Mouse (Mus musculus): ENCODE results near the gene Map3k10. TPM values are rescaled to one million over a fixed set of nuclear protein-coding genes. Genes with fewer than 3 reads are reported as not detected.
"Not testable (repeated sequence)": the region's sequence is repeated elsewhere in the genome, so short reads cannot be mapped to it uniquely, and the experiment has no call there.

Gene Map3k10
- polyA plus RNA-seq, 1 experiment from 2014 or later, result 8.8 TPM

DNA sequence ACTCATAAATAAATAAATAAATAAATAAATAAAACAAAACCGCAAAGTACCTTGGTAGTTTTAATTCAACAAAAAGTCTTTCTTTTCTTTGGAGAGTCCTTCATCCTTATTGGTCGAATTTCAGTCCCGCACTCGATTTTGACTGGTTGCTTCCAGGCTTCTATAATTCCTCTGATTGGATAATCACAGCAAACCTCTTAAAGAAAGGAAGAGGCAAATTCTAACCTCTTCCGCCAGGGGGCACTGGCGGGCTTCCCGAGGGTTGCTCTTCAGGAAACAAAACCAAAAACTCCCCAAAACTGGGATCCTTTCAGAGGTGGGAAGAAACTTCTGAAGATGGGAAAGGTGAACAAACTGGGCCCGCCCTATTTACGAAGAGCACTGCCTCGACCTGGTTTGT, 23.4 kb downstream of the Map3k10 start:
- H3K4me1 ChIP-seq, result peaks cover 8% of the 10 kb centered on the region
- H3K27me3 ChIP-seq, result peaks cover 48% of the 10 kb centered on the region
- H3K9ac ChIP-seq, result no peak overlapping the region
- ATAC-seq (ENCODE audit: low FRiP score, low read depth), result no peak
- no peak overlapping the region for H3K4me3 ChIP-seq
- H3K9me3 ChIP-seq, result no peaks in the 10 kb centered on the region
- WGBS, result 6% methylated on average over 10 of the region's 10 CpGs
- no peak overlapping the region for H3K27ac ChIP-seq
- H3K4me2 ChIP-seq (replicated peaks), result no peak overlapping the region
- no peaks in the 10 kb centered on the region for H3K36me3 ChIP-seq

GRCm38 (mm10) chr7:27649723-27650122, 24.7 kb downstream of the Map3k10 start:
- Histone ChIP-seq H3K9me3 (no peaks in the 10 kb centered on the region), H3K4me1 (peaks cover 8% of the 10 kb centered on the region), H3K9ac (no peak overlapping the region), H3K4me3 (no peak overlapping the region), H3K4me2 (replicated peaks) (no peak overlapping the region), H3K36me3 (no peaks in the 10 kb centered on the region), H3K27ac (no peak overlapping the region), H3K27me3 (peaks cover 35% of the 10 kb centered on the region)
- 88% methylated on average over 11 of the region's 11 CpGs for WGBS
- ATAC-seq (ENCODE audit: low FRiP score, low read depth), result no peak

DNA sequence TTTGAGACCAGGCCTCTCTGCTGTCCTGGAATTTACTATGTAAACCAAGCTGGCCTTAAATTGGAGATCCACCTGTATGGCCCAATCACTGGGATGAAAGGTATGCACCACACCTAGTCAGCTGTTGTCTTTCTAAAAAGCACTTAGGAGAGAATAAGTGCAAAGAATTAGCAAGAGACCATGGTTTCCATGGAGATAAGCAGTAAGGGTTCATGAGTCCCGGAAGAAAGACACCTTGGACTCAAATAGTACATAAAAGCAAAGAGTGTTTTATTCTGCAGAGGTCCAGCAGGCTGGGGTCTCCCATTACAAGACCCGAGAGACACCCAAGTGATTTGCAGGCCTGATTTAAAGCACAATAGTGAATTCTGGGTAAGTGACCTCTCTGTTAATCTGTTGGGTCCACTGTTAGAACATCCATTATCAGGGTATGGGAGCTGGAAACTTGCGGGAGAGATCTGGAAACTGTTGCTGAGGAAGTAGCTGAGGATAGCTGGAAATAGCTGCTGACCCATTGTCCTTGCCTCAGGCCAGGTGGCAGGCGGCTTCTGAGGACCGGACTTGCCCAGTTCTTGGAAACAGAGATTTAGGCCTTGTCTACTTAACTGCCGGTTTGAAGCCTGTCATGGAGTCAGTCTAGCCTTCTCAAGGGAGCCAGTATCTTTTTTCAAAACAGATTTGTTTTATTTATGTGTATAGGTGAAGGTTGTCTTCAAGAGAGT, 27.0 kb downstream of the Map3k10 start:
- Histone ChIP-seq H3K27ac (no peak overlapping the region), H3K27me3 (peaks cover 13% of the 10 kb centered on the region), H3K4me2 (replicated peaks) (no peak overlapping the region), H3K9me3 (no peaks in the 10 kb centered on the region), H3K4me1 (no peaks in the 10 kb centered on the region), H3K9ac (no peak overlapping the region), H3K4me3 (no peak overlapping the region), H3K36me3 (no peaks in the 10 kb centered on the region)
- WGBS, result 78% methylated on average over 6 of the region's 6 CpGs
- ATAC-seq (ENCODE audit: low FRiP score, low read depth), result no peak

- peaks cover 3% of the 10 kb centered on the region; the same call in 1 of the 2 replicates for H3K27me3 ChIP-seq
- 81% methylated on average over 7 of the region's 7 CpGs for WGBS
- H3K4me2 ChIP-seq (replicated peaks), result no peak overlapping the region
- no peaks in the 10 kb centered on the region for H3K4me1 ChIP-seq
- H3K36me3 ChIP-seq, result no peaks in the 10 kb centered on the region
- no peak overlapping the region for H3K9ac ChIP-seq
- no peaks in the 10 kb centered on the region for H3K9me3 ChIP-seq
- H3K27ac ChIP-seq, result no peak overlapping the region
- ATAC-seq (ENCODE audit: low FRiP score, low read depth), result no peak
- no peak overlapping the region for H3K4me3 ChIP-seq
Measured at GRCm38 (mm10) chr7:27646516-27646915, 27.9 kb downstream of the Map3k10 start.

GRCm38 (mm10) chr7:27644471-27644870, 29.9 kb downstream of the Map3k10 start:
- peaks cover 6% of the 10 kb centered on the region; the same call in 1 of the 2 replicates for H3K36me3 ChIP-seq
- H3K4me1 ChIP-seq, result no peaks in the 10 kb centered on the region
- no peak overlapping the region for H3K4me2 ChIP-seq (replicated peaks)
- no peaks in the 10 kb centered on the region for H3K9me3 ChIP-seq
- H3K4me3 ChIP-seq, result no peak overlapping the region
- 41% methylated on average over 1 of the region's 1 CpGs for WGBS
- no peak overlapping the region for H3K9ac ChIP-seq
- H3K27ac ChIP-seq, result no peak overlapping the region
- no peaks in the 10 kb centered on the region for H3K27me3 ChIP-seq
- no peak for ATAC-seq (ENCODE audit: low FRiP score, low read depth)

DNA sequence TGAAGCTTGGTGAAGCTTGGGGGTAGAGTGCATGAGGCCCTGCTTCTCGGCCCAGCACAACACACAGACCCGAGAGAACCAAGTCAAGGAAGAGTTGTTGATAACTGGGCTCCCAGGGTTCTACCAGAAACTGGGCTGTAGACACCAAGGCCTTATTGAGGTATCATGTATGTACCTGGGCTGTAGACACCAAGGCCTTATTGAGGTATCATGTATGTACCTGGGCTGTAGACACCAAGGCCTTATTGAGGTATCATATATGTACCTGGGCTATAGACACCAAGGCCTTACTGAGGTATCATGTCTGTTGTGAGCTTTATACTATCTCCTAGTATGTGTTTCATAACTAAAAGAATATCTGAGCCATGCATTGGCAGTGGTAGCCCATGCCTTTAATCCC, 39.3 kb downstream of the Map3k10 start:
- not testable (repeated sequence) for H3K4me1 ChIP-seq; ATAC-seq (ENCODE audit: low FRiP score, low read depth); H3K9ac ChIP-seq; H3K27ac ChIP-seq; H3K4me2 ChIP-seq (replicated peaks); H3K9me3 ChIP-seq; H3K4me3 ChIP-seq; H3K27me3 ChIP-seq
- peaks cover 76% of the 10 kb centered on the region for H3K36me3 ChIP-seq
- WGBS, result 98% methylated on average over 2 of the region's 2 CpGs

DNA sequence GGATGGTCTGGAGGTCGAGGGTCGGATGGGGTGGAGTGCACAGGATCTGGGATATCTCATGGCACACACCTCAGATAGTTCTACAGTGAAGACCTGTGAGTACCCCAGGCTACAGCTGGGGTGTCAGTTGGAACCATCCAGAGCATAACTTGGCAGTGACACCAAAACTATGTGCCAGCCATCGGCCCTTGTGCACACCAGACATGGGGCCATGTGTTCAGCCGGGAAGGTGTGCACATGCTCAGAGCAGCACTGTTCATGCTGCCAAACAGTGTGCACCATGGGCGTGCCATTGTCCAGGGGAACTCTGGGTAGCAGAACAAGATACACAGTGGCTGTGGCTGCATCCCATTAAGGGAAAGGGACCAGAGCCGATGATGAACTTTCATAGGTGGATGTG, 39.7 kb downstream of the Map3k10 start:
- no peak overlapping the region for H3K27ac ChIP-seq
- H3K27me3 ChIP-seq, result no peaks in the 10 kb centered on the region
- no peak overlapping the region for H3K4me2 ChIP-seq (replicated peaks)
- H3K9me3 ChIP-seq, result no peaks in the 10 kb centered on the region
- ATAC-seq (ENCODE audit: low FRiP score, low read depth), result no peak
- 91% methylated on average over 6 of the region's 6 CpGs for WGBS
- peaks cover 76% of the 10 kb centered on the region for H3K36me3 ChIP-seq
- H3K4me1 ChIP-seq, result no peaks in the 10 kb centered on the region
- H3K4me3 ChIP-seq, result no peak overlapping the region
- no peak overlapping the region for H3K9ac ChIP-seq

DNA sequence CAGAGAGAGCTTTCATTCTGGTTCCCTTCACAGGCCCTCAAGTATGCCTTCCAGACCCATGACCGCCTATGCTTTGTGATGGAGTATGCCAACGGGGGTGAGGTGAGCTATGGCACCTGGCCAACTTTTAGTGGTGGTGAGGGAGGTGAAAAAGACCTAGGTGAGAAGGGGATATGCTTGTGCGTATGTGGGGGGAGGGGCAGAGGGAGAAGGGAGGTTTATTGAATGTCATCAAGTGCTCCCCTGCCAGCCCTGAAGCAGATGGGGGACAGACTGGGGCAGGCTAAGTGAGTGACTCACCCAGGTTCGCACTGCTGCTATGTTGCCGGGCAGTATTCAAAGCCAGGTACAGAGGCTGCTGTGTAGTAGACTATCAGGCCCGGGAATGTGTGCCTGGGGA, 41.2 kb downstream of the Map3k10 start:
- Histone ChIP-seq H3K4me2 (replicated peaks) (no peak overlapping the region), H3K27ac (no peak overlapping the region), H3K9ac (no peak overlapping the region), H3K4me1 (no peaks in the 10 kb centered on the region), H3K9me3 (no peaks in the 10 kb centered on the region), H3K36me3 (peaks cover 87% of the 10 kb centered on the region), H3K4me3 (no peak overlapping the region), H3K27me3 (no peaks in the 10 kb centered on the region)
- no peak for ATAC-seq (ENCODE audit: low FRiP score, low read depth)
- 91% methylated on average over 6 of the region's 6 CpGs for WGBS

- Histone ChIP-seq H3K27me3 (no peaks in the 10 kb centered on the region), H3K9ac (no peak overlapping the region), H3K36me3 (peaks cover 87% of the 10 kb centered on the region)
Measured at GRCm38 (mm10) chr7:27631439-27631838, 43.0 kb downstream of the Map3k10 start.

GRCm38 (mm10) chr7:27628816-27629215, 45.6 kb downstream of the Map3k10 start:
- not testable (repeated sequence) for H3K4me3 ChIP-seq; H3K4me2 ChIP-seq (replicated peaks); H3K9me3 ChIP-seq; H3K4me1 ChIP-seq; H3K27me3 ChIP-seq; H3K9ac ChIP-seq; H3K27ac ChIP-seq; ATAC-seq (ENCODE audit: low FRiP score, low read depth)
- peaks cover 92% of the 10 kb centered on the region for H3K36me3 ChIP-seq
- WGBS, result 93% methylated on average over 7 of the region's 7 CpGs

More at GRCm38 (mm10) chr7:27631439-27631838, 43.0 kb downstream of the Map3k10 start:
- H3K27ac ChIP-seq, result no peak overlapping the region
- H3K4me2 ChIP-seq (replicated peaks), result no peak overlapping the region
- WGBS, result 94% methylated on average over 4 of the region's 4 CpGs
- no peaks in the 10 kb centered on the region for H3K9me3 ChIP-seq
- H3K4me1 ChIP-seq, result no peaks in the 10 kb centered on the region
- no peak for ATAC-seq (ENCODE audit: low FRiP score, low read depth)
- H3K4me3 ChIP-seq, result no peak overlapping the region

DNA sequence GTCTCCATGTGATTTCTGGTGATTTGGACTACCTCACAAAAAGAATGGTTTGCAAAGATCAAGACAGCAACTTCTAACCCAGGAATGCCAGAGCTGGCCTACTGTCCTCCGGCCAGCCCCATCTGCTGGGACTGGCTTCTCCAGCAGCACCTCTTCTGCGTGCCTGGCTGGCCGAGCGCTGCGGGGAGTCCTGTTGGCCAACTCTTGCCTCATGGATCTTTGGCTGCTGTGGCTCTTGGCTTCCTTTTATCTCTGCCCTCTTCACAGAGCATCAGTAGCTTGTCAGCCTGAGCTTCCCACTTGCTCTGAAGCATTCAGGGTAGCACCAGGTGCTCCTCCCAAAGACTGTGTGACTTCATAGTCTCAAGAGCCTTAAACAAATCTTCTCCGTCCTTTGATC, 46.2 kb downstream of the Map3k10 start:
- H3K4me3 ChIP-seq, result no peak overlapping the region
- H3K4me1 ChIP-seq, result no peaks in the 10 kb centered on the region
- no peaks in the 10 kb centered on the region for H3K9me3 ChIP-seq
- no peak overlapping the region for H3K4me2 ChIP-seq (replicated peaks)
- ATAC-seq (ENCODE audit: low FRiP score, low read depth), result no peak
- no peaks in the 10 kb centered on the region for H3K27me3 ChIP-seq
- no peak overlapping the region for H3K27ac ChIP-seq
- peaks cover 93% of the 10 kb centered on the region for H3K36me3 ChIP-seq
- H3K9ac ChIP-seq, result no peak overlapping the region
- WGBS, result 96% methylated on average over 6 of the region's 6 CpGs

- H3K9me3 ChIP-seq, result no peaks in the 10 kb centered on the region
- no peak overlapping the region for H3K27ac ChIP-seq
- no peak overlapping the region for H3K4me3 ChIP-seq
- no peaks in the 10 kb centered on the region for H3K27me3 ChIP-seq
- ATAC-seq (ENCODE audit: low FRiP score, low read depth), result no peak
- WGBS, result 89% methylated on average over 7 of the region's 7 CpGs
- no peaks in the 10 kb centered on the region for H3K4me1 ChIP-seq
- no peak overlapping the region for H3K9ac ChIP-seq
- H3K4me2 ChIP-seq (replicated peaks), result no peak overlapping the region
- H3K36me3 ChIP-seq, result peaks cover 93% of the 10 kb centered on the region
Measured at GRCm38 (mm10) chr7:27627707-27628106, 46.7 kb downstream of the Map3k10 start.

DNA sequence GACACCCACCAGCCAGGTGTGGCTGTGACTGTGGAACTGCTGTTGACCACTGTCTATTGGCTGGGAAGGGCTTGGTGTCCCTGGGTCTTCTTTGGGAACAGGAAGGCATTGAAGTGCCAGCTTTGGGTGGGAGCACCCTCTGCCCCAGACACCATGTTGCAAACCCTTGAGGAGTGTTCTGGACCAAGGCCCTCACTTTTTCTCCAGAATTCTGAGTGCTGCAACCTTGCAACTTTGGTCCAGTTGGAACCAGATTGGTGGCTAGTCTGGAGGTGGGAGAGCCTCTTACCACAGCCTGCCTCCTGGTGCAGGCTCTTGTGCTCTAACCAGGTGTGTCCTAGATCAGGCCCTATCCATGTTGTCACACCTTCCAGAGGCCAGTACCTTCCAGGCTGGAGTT, 49.4 kb downstream of the Map3k10 start:
- Histone ChIP-seq H3K9ac (no peak overlapping the region), H3K4me3 (no peak overlapping the region), H3K27me3 (no peaks in the 10 kb centered on the region), H3K4me2 (replicated peaks) (no peak overlapping the region), H3K27ac (no peak overlapping the region), H3K4me1 (no peaks in the 10 kb centered on the region), H3K9me3 (no peaks in the 10 kb centered on the region), H3K36me3 (peaks cover 98% of the 10 kb centered on the region)
- no peak for ATAC-seq (ENCODE audit: low FRiP score, low read depth)

Measured in limb, embryonic 13.5 days (tissue).